Mouse (Mus musculus) ES-E14 (cell line): ENCODE results near the gene Klhl15. TPM values are rescaled to one million over a fixed set of nuclear protein-coding genes. Genes with fewer than 3 reads are reported as not detected.

Source experiments
- DNase-seq: peaks from one replicate; pipeline ENCODE4 v3.0.0-alpha.2; 2013; ENCODE audit warnings: low read depth, low spot score
- H3K27ac ChIP-seq: 2 replicates; pipeline ENCODE4 v1.5.1; 2012; ENCODE audit warnings: low read depth, mild to moderate bottlenecking, low read length, moderate library complexity, mixed read lengths; ENCODE audit not compliant: poor library complexity, insufficient read depth, severe bottlenecking
- H3K36me3 ChIP-seq: 2 replicates; pipeline ENCODE4 v1.6.1; 2012; ENCODE audit warnings: mild to moderate bottlenecking, low read length, moderate library complexity, mixed read lengths; ENCODE audit not compliant: control insufficient read depth, poor library complexity, insufficient read depth, severe bottlenecking
- H3K4me1 ChIP-seq, 2 experiments: fragments of 150-350 bp in 1 of 2; sonication (generic) in 1 of 2; 2 replicates each; pipeline ENCODE4 v1.6.1; 2012; ENCODE audit warnings: low read length in 2 of 2, mild to moderate bottlenecking in 1 of 2, mixed read lengths in 1 of 2; ENCODE audit not compliant: control insufficient read depth in 2 of 2, insufficient read depth in 2 of 2, poor library complexity in 1 of 2
- H3K4me3 ChIP-seq, 2 experiments: fragments of 150-350 bp in 1 of 2; sonication (generic) in 1 of 2; 2 replicates each; pipeline ENCODE4 v1.5.1; 2012; ENCODE audit warnings: low read length in 2 of 2, low read depth in 1 of 2, mild to moderate bottlenecking in 1 of 2, mixed read lengths in 1 of 2; ENCODE audit not compliant: insufficient read depth in 1 of 2, poor library complexity in 1 of 2, severe bottlenecking in 1 of 2
- H3K9ac ChIP-seq: 2 replicates; pipeline ENCODE4 v1.6.1; 2012; ENCODE audit warnings: low read depth, mild to moderate bottlenecking, low read length, mixed read lengths; ENCODE audit not compliant: poor library complexity, insufficient read depth, severe bottlenecking
- H3K9me3 ChIP-seq: fragments of 150-350 bp; sonication (generic); 2 replicates; pipeline ENCODE4 v1.6.1; 2012; ENCODE audit warnings: low read depth, mild to moderate bottlenecking, low read length; ENCODE audit not compliant: control insufficient read depth, insufficient read depth
- CHD2 ChIP-seq: IDR thresholded peaks from 2 replicates; pipeline ENCODE4 v1.6.1; 2014; ENCODE audit warnings: mild to moderate bottlenecking, low read depth, low read length, inconsistent platforms
- HCFC1 ChIP-seq: IDR thresholded peaks from 2 replicates; pipeline ENCODE4 v1.6.1; 2012; ENCODE audit warnings: low read length, inconsistent platforms, borderline replicate concordance; ENCODE audit not compliant: insufficient read depth
- MAFK ChIP-seq: IDR thresholded peaks from 2 replicates; pipeline ENCODE4 v1.6.1; 2014; ENCODE audit warnings: mild to moderate bottlenecking, low read depth, low read length, inconsistent platforms; ENCODE audit not compliant: insufficient read depth
- ZC3H11A ChIP-seq: IDR thresholded peaks from 2 replicates; pipeline ENCODE4 v1.6.1; 2012; ENCODE audit warnings: low read depth, mild to moderate bottlenecking, inconsistent platforms, low read length, borderline replicate concordance
- ZNF384 ChIP-seq: IDR thresholded peaks from 2 replicates; pipeline ENCODE4 v1.6.1; 2012; ENCODE audit warnings: low read depth, low read length, inconsistent platforms
- in situ Hi-C, 2 experiments: fragments of 600-800 bp; cut with MboI; formaldehyde crosslinking; loops; one replicate each; pipeline ENCODE4 v1.15.1; 2025; ENCODE audit warnings: low sequenced_read_pairs in 2 of 2, inconsistent platforms in 1 of 2; ENCODE audit not compliant: unreplicated experiment in 2 of 2
- total RNA-seq: library from RNA; depleted of rRNA; stranded (reverse); fragments of 300-350 nt; gene quantifications from 2 replicates; pipeline ENCODE4 v1.2.3, GENCODE M21; 2012

The Klhl15 gene
- total RNA-seq, 1 experiment: 5.7 TPM

GRCm38 (mm10) chrX:94212597-94213321, 21.6 kb upstream of the Klhl15 start, which contains the start of gene Eif2s3x:
Gene Eif2s3x (minus strand): TSS chrX:94212862.
- TF ChIP-seq MAFK (no peak), ZC3H11A (no peak), ZNF384 (no peak), CHD2 (no peak), HCFC1 (peak; percentile 76; the same call in 1 of the 2 replicates)
- in situ Hi-C loops: no loop called here
- H3K4me1 ChIP-seq: 0 out of 4 replicates have a peak, but pooled peaks cover 0 to 2% of the 10 kb centered on the region in 2 experiments

GRCm38 (mm10) chrX:94213384-94213783, 21.0 kb upstream of the Klhl15 start:
- Histone ChIP-seq H3K27ac (no peak overlapping the region), H3K9me3 (no peaks in the 10 kb centered on the region), H3K4me3 (peak overlapping the region; percentile 98), H3K9ac (peak overlapping the region; percentile 17; the same call in 1 of the 2 replicates), H3K4me1 (0 out of 4 replicates have a peak, but pooled peaks cover 0 to 2% of the 10 kb centered on the region in 2 experiments), H3K36me3 (peaks cover 9% of the 10 kb centered on the region; the same call in 1 of the 2 replicates)
- in situ Hi-C loops: no loop called here
- no peak for DNase-seq
- no peak for TF ChIP-seq ZC3H11A
- TF ChIP-seq MAFK: no peak
- no peak for TF ChIP-seq CHD2

More at GRCm38 (mm10) chrX:94212597-94213321, 21.6 kb upstream of the Klhl15 start, which contains the start of gene Eif2s3x:
- peak within 1 kb of the TSS; percentile 86 for H3K27ac ChIP-seq
- peak within 1 kb of the TSS; percentile 98 for H3K4me3 ChIP-seq
- DNase-seq: peak; percentile 73
- H3K36me3 ChIP-seq: peaks cover 12% of the 10 kb centered on the region; the same call in 1 of the 2 replicates
- peak within 1 kb of the TSS; percentile 99 for H3K9ac ChIP-seq
- no peaks in the 10 kb centered on the region for H3K9me3 ChIP-seq

GRCm38 (mm10) chrX:94233432-94233831, 967 bp upstream of the Klhl15 start:
- in situ Hi-C loops: no loop called here
- TF ChIP-seq ZC3H11A (no peak), MAFK (no peak), HCFC1 (no peak), ZNF384 (no peak), CHD2 (no peak)
- no peaks in the 10 kb centered on the region for H3K4me1 ChIP-seq
- no peak overlapping the region for H3K9ac ChIP-seq
- no peaks in the 10 kb centered on the region for H3K36me3 ChIP-seq
- DNase-seq: no peak
- H3K9me3 ChIP-seq: no peaks in the 10 kb centered on the region
- no peak overlapping the region for H3K27ac ChIP-seq
- peak overlapping the region in 1 of 2 experiments; percentile 86; a peak in 2 of 4 replicates for H3K4me3 ChIP-seq

- Histone ChIP-seq H3K9me3 (no peaks in the 10 kb centered on the region), H3K36me3 (no peaks in the 10 kb centered on the region), H3K4me1 (no peaks in the 10 kb centered on the region), H3K9ac (peak overlapping the region; percentile 83), H3K4me3 (peak overlapping the region; percentile 86 to 94), H3K27ac (peak overlapping the region; percentile 31; the same call in 1 of the 2 replicates)
- DNase-seq: no peak
- TF ChIP-seq HCFC1 (no peak), ZNF384 (no peak), CHD2 (no peak), MAFK (no peak), ZC3H11A (no peak)
- in situ Hi-C loops: no loop called here
These were observed 365 bp upstream of the Klhl15 start for GRCm38 (mm10) chrX:94233936-94234531.
